Mouse (Mus musculus) cortical plate, adult 2 months (tissue): Measurements from ENCODE around the gene Gramd1b. TPM values are rescaled to one million over a fixed set of nuclear protein-coding genes. Genes with fewer than 3 reads are reported as not detected.

Source experiments
- H3K27ac ChIP-seq: fragments of 200-500 bp; 2 replicates; pipeline ENCODE4 v1.5.1; 2012; ENCODE audit warnings: low read length, control low read depth, inconsistent platforms; ENCODE audit not compliant: insufficient read depth
- H3K4me1 ChIP-seq: fragments of 200-500 bp; 2 replicates; pipeline ENCODE4 v1.6.1; 2011; ENCODE audit warnings: low read length; ENCODE audit not compliant: control insufficient read depth, insufficient read depth
- H3K4me3 ChIP-seq: fragments of 200-500 bp; 2 replicates; pipeline ENCODE4 v1.5.1; 2011; ENCODE audit warnings: mild to moderate bottlenecking, low read length, control low read depth; ENCODE audit not compliant: insufficient read depth
- CTCF ChIP-seq: fragments of 200-500 bp; IDR thresholded peaks from 2 replicates; pipeline ENCODE4 v1.5.1; 2011; ENCODE audit warnings: mild to moderate bottlenecking, control low read depth, low read length; ENCODE audit not compliant: insufficient read depth; ENCODE audit errors: extremely low read depth
- POLR2A ChIP-seq: fragments of 200-500 bp; IDR thresholded peaks from 2 replicates; pipeline ENCODE4 v1.6.1; 2011; ENCODE audit warnings: mild to moderate bottlenecking, low read length, control low read depth; ENCODE audit not compliant: insufficient read depth; ENCODE audit errors: extremely low read depth
- polyA plus RNA-seq: library from polyadenylated mRNA; depleted of rRNA; stranded (reverse); fragments of >200 nt; gene quantifications from 2 replicates; pipeline ENCODE4 v1.2.3, GENCODE M21; 2012

The Gramd1b gene
- polyA plus RNA-seq, 1 experiment: 133 TPM

GRCm38 (mm10) chr9:40481271-40481670 is 49.9 kb downstream of the Gramd1b start:
- Histone ChIP-seq H3K4me3 (no peak overlapping the region), H3K4me1 (no peaks in the 10 kb centered on the region), H3K27ac (no peak overlapping the region)
- no peak for TF ChIP-seq CTCF
- no peak for TF ChIP-seq POLR2A

- TF ChIP-seq POLR2A (no peak), CTCF (peak; percentile 34; the same call in 1 of the 2 replicates)
- Histone ChIP-seq H3K4me1 (no peaks in the 10 kb centered on the region), H3K27ac (no peak overlapping the region), H3K4me3 (no peak overlapping the region)
These were observed 51.9 kb downstream of the Gramd1b start for GRCm38 (mm10) chr9:40479333-40479732.

GRCm38 (mm10) chr9:40478146-40478900 is 52.9 kb downstream of the Gramd1b start:
- Histone ChIP-seq H3K4me1 (no peaks in the 10 kb centered on the region), H3K27ac (no peak overlapping the region), H3K4me3 (no peak overlapping the region)
- TF ChIP-seq CTCF (no peak), POLR2A (no peak)

- TF ChIP-seq POLR2A: no peak
- TF ChIP-seq CTCF: no peak
- no peak overlapping the region for H3K4me3 ChIP-seq
- no peak overlapping the region for H3K27ac ChIP-seq
- no peaks in the 10 kb centered on the region for H3K4me1 ChIP-seq
These were observed 53.6 kb downstream of the Gramd1b start for GRCm38 (mm10) chr9:40477611-40478010.

- no peaks in the 10 kb centered on the region for H3K4me1 ChIP-seq
- no peak overlapping the region for H3K27ac ChIP-seq
- no peak for TF ChIP-seq POLR2A
- TF ChIP-seq CTCF: no peak
- no peak overlapping the region for H3K4me3 ChIP-seq
These were observed 55.1 kb downstream of the Gramd1b start for GRCm38 (mm10) chr9:40476098-40476497.

- H3K4me3 ChIP-seq: no peak overlapping the region
- H3K4me1 ChIP-seq: no peaks in the 10 kb centered on the region
- TF ChIP-seq POLR2A (no peak), CTCF (no peak)
- no peak overlapping the region for H3K27ac ChIP-seq
These were observed 58.1 kb downstream of the Gramd1b start for GRCm38 (mm10) chr9:40472961-40473510.

GRCm38 (mm10) chr9:40469403-40470137 is 61.6 kb downstream of the Gramd1b start:
- no peak overlapping the region for H3K27ac ChIP-seq
- no peak overlapping the region for H3K4me3 ChIP-seq
- no peaks in the 10 kb centered on the region for H3K4me1 ChIP-seq
- TF ChIP-seq POLR2A (no peak), CTCF (no peak)

GRCm38 (mm10) chr9:40466782-40467181 is 64.4 kb downstream of the Gramd1b start:
- Histone ChIP-seq H3K4me3 (no peak overlapping the region), H3K4me1 (no peaks in the 10 kb centered on the region), H3K27ac (no peak overlapping the region)
- no peak for TF ChIP-seq CTCF
- TF ChIP-seq POLR2A: no peak

GRCm38 (mm10) chr9:40465596-40465995 is 65.6 kb downstream of the Gramd1b start:
- Histone ChIP-seq H3K4me1 (no peaks in the 10 kb centered on the region), H3K4me3 (no peak overlapping the region), H3K27ac (no peak overlapping the region)
- TF ChIP-seq CTCF: no peak
- no peak for TF ChIP-seq POLR2A

GRCm38 (mm10) chr9:40462401-40462800 is 68.8 kb downstream of the Gramd1b start:
- H3K27ac ChIP-seq: no peak overlapping the region
- H3K4me1 ChIP-seq: no peaks in the 10 kb centered on the region
- TF ChIP-seq POLR2A (no peak), CTCF (no peak)
- H3K4me3 ChIP-seq: no peak overlapping the region
